Mouse (Mus musculus): ENCODE results near the gene Zfp36l2.

GRCm38 (mm10) chr17:84185011-84185411, 2.7 kb downstream of the Zfp36l2 start:
- TF ChIP-seq CTCF (IDR thresholded peaks at IDR 0.05; ENCODE audit: insufficient read depth, low read depth, low read length) (no peak), POLR2A (IDR thresholded peaks at IDR 0.05; ENCODE audit: insufficient read depth, low read depth, low read length) (no peak)

All from olfactory bulb, adult 2 months (tissue).